Mouse (Mus musculus): ENCODE data around the gene Itga2. TPM values are rescaled to one million over a fixed set of nuclear protein-coding genes. Genes with fewer than 3 reads are reported as not detected.

Gene Itga2
- polyA plus RNA-seq, 1 experiment from 2014 or later, result 2.5 TPM

- ATAC-seq (ENCODE audit: insufficient number of reproducible peaks, insufficient read depth, low FRiP score, low TSS enrichment, low read depth), result no peak
- no peaks in the 10 kb centered on the region for H3K9me3 ChIP-seq
- H3K27me3 ChIP-seq, result no peaks in the 10 kb centered on the region
- no peak overlapping the region for H3K4me2 ChIP-seq
- H3K9ac ChIP-seq, result no peak overlapping the region
- no peak overlapping the region for H3K27ac ChIP-seq
- H3K36me3 ChIP-seq, result no peaks in the 10 kb centered on the region
- WGBS, result 90% methylated on average over 4 of the region's 4 CpGs
- no peak overlapping the region for H3K4me3 ChIP-seq
- no peaks in the 10 kb centered on the region for H3K4me1 ChIP-seq
Observed at GRCm38 (mm10) chr13:114914559-114914958, 17.3 kb downstream of the Itga2 start.

- H3K36me3 ChIP-seq, result no peaks in the 10 kb centered on the region
- ATAC-seq (ENCODE audit: insufficient number of reproducible peaks, insufficient read depth, low FRiP score, low TSS enrichment, low read depth), result no peak
- no peak overlapping the region for H3K4me3 ChIP-seq
- no peak overlapping the region for H3K27ac ChIP-seq
- no peaks in the 10 kb centered on the region for H3K27me3 ChIP-seq
- H3K9ac ChIP-seq, result no peak overlapping the region
- H3K4me1 ChIP-seq, result no peaks in the 10 kb centered on the region
- WGBS, result 73% methylated on average over 9 of the region's 9 CpGs
- no peak overlapping the region for H3K4me2 ChIP-seq
- no peaks in the 10 kb centered on the region for H3K9me3 ChIP-seq
Observed at GRCm38 (mm10) chr13:114910629-114911028, 21.3 kb downstream of the Itga2 start.

DNA sequence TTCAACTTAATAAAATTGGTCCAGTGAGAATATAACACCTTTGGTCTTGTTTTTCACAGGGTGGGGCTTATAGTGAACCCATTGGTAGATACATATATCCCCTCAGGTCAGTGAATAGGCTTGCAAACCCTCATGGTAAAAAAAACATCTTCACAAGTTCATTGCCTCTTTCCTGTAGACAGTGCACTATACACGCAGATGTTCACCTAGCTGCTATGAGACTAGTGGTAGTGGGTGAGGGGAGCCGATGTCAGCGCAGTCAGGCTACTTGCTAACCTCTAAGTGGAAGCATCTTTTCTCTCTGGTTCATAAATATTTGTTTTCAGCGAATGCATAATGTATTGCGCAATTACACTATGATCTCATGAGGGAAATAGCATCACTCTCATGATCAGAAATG lies 22.4 kb downstream of the Itga2 start:
- Histone ChIP-seq H3K27ac (no peak overlapping the region), H3K9ac (no peak overlapping the region), H3K4me2 (no peak overlapping the region), H3K9me3 (no peaks in the 10 kb centered on the region), H3K36me3 (no peaks in the 10 kb centered on the region), H3K4me3 (no peak overlapping the region), H3K4me1 (no peaks in the 10 kb centered on the region), H3K27me3 (no peaks in the 10 kb centered on the region)
- ATAC-seq (ENCODE audit: insufficient number of reproducible peaks, insufficient read depth, low FRiP score, low TSS enrichment, low read depth), result no peak
- 88% methylated on average over 5 of the region's 5 CpGs for whole genome bisulfite sequencing

- no peak for ATAC-seq (ENCODE audit: insufficient number of reproducible peaks, insufficient read depth, low FRiP score, low TSS enrichment, low read depth)
- Histone ChIP-seq H3K36me3 (no peaks in the 10 kb centered on the region), H3K4me2 (no peak overlapping the region), H3K4me3 (no peak overlapping the region), H3K9ac (no peak overlapping the region), H3K9me3 (no peaks in the 10 kb centered on the region), H3K4me1 (no peaks in the 10 kb centered on the region), H3K27me3 (no peaks in the 10 kb centered on the region), H3K27ac (no peak overlapping the region)
- WGBS, result 82% methylated on average over 4 of the region's 4 CpGs
Observed at GRCm38 (mm10) chr13:114907876-114908275, 24.0 kb downstream of the Itga2 start.

- no peak for ATAC-seq (ENCODE audit: insufficient number of reproducible peaks, insufficient read depth, low FRiP score, low TSS enrichment, low read depth)
- H3K27me3 ChIP-seq, result no peaks in the 10 kb centered on the region
- H3K4me2 ChIP-seq, result no peak overlapping the region
- no peaks in the 10 kb centered on the region for H3K36me3 ChIP-seq
- H3K9me3 ChIP-seq, result no peaks in the 10 kb centered on the region
- no peak overlapping the region for H3K27ac ChIP-seq
- H3K4me3 ChIP-seq, result no peak overlapping the region
- no peaks in the 10 kb centered on the region for H3K4me1 ChIP-seq
- WGBS, result 83% methylated on average over 10 of the region's 10 CpGs
- no peak overlapping the region for H3K9ac ChIP-seq
Observed at GRCm38 (mm10) chr13:114896751-114897386, 35.0 kb downstream of the Itga2 start.

DNA sequence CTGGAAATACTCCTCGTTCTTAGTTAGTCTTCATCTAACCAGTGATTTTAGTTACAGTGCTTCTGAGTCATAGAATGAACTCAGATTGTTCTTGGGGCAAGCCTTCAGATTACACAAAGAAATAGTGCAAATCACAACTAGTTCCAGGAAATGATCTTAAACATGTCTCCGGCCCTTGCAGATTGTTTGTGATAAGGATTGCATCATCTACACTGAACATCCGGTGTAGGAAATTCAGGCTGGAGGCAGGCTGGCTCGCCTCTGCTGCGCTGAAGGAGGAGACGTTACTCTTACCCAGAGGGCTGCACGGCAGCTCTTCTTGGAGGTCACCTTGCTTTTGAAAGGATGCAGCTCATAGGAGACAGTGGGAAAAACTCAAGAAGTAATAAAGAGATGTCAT lies 36.0 kb downstream of the Itga2 start:
- Histone ChIP-seq H3K27ac (no peak overlapping the region), H3K27me3 (no peaks in the 10 kb centered on the region), H3K9ac (no peak overlapping the region), H3K4me1 (no peaks in the 10 kb centered on the region), H3K4me3 (no peak overlapping the region), H3K4me2 (no peak overlapping the region), H3K9me3 (no peaks in the 10 kb centered on the region), H3K36me3 (no peaks in the 10 kb centered on the region)
- ATAC-seq (ENCODE audit: insufficient number of reproducible peaks, insufficient read depth, low FRiP score, low TSS enrichment, low read depth), result no peak
- 71% methylated on average over 7 of the region's 7 CpGs for WGBS

DNA sequence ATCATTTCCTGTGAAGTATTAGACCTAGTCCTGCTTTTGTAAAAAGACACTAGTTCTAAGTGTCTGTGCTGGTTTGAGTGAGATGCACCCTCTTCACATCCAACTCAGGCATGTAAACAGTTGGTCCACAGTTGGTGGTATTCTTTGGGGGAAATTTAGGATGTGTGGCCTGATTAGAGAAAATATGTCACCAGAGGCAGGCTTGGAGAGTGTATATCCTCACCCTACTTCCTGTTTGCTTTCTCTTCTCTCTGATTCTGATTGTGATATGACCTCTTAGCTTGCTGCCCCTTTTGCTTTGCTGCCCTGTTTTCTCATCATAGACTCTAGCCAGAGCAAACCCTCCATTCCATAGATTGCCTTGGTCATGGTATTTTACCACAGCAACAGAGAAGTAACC lies 37.2 kb downstream of the Itga2 start:
- Histone ChIP-seq H3K9me3 (no peaks in the 10 kb centered on the region), H3K9ac (no peak overlapping the region), H3K36me3 (no peaks in the 10 kb centered on the region), H3K4me1 (no peaks in the 10 kb centered on the region), H3K27me3 (no peaks in the 10 kb centered on the region), H3K4me3 (no peak overlapping the region), H3K27ac (no peak overlapping the region), H3K4me2 (no peak overlapping the region)
- ATAC-seq (ENCODE audit: insufficient number of reproducible peaks, insufficient read depth, low FRiP score, low TSS enrichment, low read depth), result no peak

DNA sequence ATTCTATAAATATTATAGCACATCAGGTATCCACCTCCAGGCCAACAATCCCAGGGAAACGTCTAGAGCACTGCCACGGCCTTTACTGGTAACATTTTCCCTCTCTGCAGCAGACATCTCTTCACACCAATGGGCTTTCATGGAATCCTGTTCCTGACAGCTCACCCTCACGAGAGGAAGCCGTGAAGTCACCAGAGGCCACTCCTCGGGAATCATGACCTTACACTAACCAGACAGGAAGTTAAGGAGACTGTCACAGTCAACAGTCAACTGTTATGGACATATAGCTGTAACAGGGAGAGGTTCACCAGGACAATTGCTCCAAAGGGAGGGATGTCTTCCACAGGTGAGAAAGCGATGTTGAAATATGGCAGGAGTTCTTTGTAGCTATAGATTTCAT lies 40.2 kb downstream of the Itga2 start:
- H3K36me3 ChIP-seq, result no peaks in the 10 kb centered on the region
- H3K4me2 ChIP-seq, result no peak overlapping the region
- WGBS, result 68% methylated on average over 6 of the region's 6 CpGs
- H3K9ac ChIP-seq, result no peak overlapping the region
- no peaks in the 10 kb centered on the region for H3K27me3 ChIP-seq
- no peak overlapping the region for H3K4me3 ChIP-seq
- H3K27ac ChIP-seq, result no peak overlapping the region
- no peaks in the 10 kb centered on the region for H3K4me1 ChIP-seq
- no peak for ATAC-seq (ENCODE audit: insufficient number of reproducible peaks, insufficient read depth, low FRiP score, low TSS enrichment, low read depth)
- H3K9me3 ChIP-seq, result no peaks in the 10 kb centered on the region

- Histone ChIP-seq H3K4me3 (no peak overlapping the region), H3K9me3 (no peaks in the 10 kb centered on the region), H3K27me3 (no peaks in the 10 kb centered on the region), H3K4me2 (no peak overlapping the region), H3K4me1 (no peaks in the 10 kb centered on the region), H3K36me3 (no peaks in the 10 kb centered on the region), H3K9ac (no peak overlapping the region), H3K27ac (no peak overlapping the region)
- WGBS, result 90% methylated on average over 6 of the region's 6 CpGs
- no peak for ATAC-seq (ENCODE audit: insufficient number of reproducible peaks, insufficient read depth, low FRiP score, low TSS enrichment, low read depth)
Observed at GRCm38 (mm10) chr13:114887695-114888094, 44.2 kb downstream of the Itga2 start.

DNA sequence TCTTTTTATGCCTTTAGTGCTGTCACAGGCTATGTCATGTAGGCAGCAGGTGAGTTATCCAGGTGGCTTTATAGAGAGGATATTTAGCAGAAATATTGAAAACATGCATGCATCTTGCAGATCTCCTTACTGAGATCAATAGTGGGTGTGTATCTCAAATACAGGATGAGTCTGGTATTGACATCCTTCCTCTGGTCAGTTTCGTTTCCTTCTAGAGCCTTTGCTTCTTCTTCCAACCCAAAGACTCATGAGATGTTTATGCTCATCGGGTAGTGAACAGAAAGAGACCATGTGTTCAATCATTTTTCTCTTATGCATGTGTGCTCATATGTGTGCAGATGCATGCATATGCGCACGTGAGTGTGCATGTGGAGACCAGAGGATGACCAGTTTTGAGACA lies 44.6 kb downstream of the Itga2 start:
- H3K4me3 ChIP-seq, result no peak overlapping the region
- no peaks in the 10 kb centered on the region for H3K9me3 ChIP-seq
- no peak for ATAC-seq (ENCODE audit: insufficient number of reproducible peaks, insufficient read depth, low FRiP score, low TSS enrichment, low read depth)
- H3K27me3 ChIP-seq, result no peaks in the 10 kb centered on the region
- no peak overlapping the region for H3K9ac ChIP-seq
- no peak overlapping the region for H3K27ac ChIP-seq
- WGBS, result 88% methylated on average over 4 of the region's 4 CpGs
- H3K36me3 ChIP-seq, result no peaks in the 10 kb centered on the region
- no peaks in the 10 kb centered on the region for H3K4me1 ChIP-seq
- H3K4me2 ChIP-seq, result no peak overlapping the region

- Histone ChIP-seq H3K4me3 (no peak overlapping the region), H3K4me2 (no peak overlapping the region), H3K4me1 (no peaks in the 10 kb centered on the region), H3K27ac (no peak overlapping the region), H3K9me3 (no peaks in the 10 kb centered on the region), H3K36me3 (no peaks in the 10 kb centered on the region), H3K9ac (no peak overlapping the region), H3K27me3 (no peaks in the 10 kb centered on the region)
- ATAC-seq (ENCODE audit: insufficient number of reproducible peaks, insufficient read depth, low FRiP score, low TSS enrichment, low read depth), result no peak
- WGBS, result 55% methylated on average over 9 of the region's 9 CpGs
Observed at GRCm38 (mm10) chr13:114885171-114885570, 46.7 kb downstream of the Itga2 start.

DNA sequence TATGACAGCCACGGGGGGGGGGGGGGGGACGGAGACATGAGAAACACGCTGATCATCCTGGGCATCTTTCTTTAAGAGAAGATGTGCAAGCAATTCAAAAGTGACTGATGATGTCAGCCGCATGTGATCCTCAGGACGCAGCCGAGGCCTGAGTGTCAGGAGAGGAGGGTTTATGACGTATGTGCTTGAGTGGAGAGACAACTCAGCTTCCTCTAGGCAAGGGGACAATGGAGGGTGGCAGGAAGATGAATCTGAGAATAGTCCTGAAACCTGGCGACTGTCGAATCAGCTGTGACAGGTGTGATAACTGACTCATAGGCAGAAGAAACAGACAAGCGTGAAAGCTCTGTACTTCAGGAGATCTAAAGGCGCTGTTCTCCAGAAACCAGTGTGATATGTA lies 53.2 kb downstream of the Itga2 start:
- no peaks in the 10 kb centered on the region for H3K27me3 ChIP-seq
- no peaks in the 10 kb centered on the region for H3K4me1 ChIP-seq
- H3K4me3 ChIP-seq, result no peak overlapping the region
- no peak for ATAC-seq (ENCODE audit: insufficient number of reproducible peaks, insufficient read depth, low FRiP score, low TSS enrichment, low read depth)
- no peaks in the 10 kb centered on the region for H3K9me3 ChIP-seq
- H3K27ac ChIP-seq, result no peak overlapping the region
- no peaks in the 10 kb centered on the region for H3K36me3 ChIP-seq
- H3K4me2 ChIP-seq, result no peak overlapping the region
- 87% methylated on average over 11 of the region's 11 CpGs for WGBS
- H3K9ac ChIP-seq, result no peak overlapping the region
